Mouse (Mus musculus) midbrain, embryonic 11.5 days (tissue): Measurements from ENCODE around the gene Cfap300. TPM values are rescaled to one million over a fixed set of nuclear protein-coding genes. Genes with fewer than 3 reads are reported as not detected.
A peak's percentile ranks its signal among the peaks of the same experiment; 100 is the strongest.

Source experiments
- ATAC-seq: fragments of 200-750 bp; cut with Nextera tagmentation; 2 replicates; pipeline ENCODE4 v1.8.0; 2017; ENCODE audit warnings: moderate TSS enrichment, moderate library complexity; ENCODE audit not compliant: low FRiP score
- DNase-seq: peaks from one replicate; pipeline ENCODE4 v3.0.0; 2015; ENCODE audit warnings: low spot score; ENCODE audit errors: missing footprints
- H3K27ac ChIP-seq: fragments of 300-500 bp; sonication (generic); 2 replicates; pipeline ENCODE4 v1.5.1; 2014; ENCODE audit warnings: low read depth, low read length
- H3K27me3 ChIP-seq: fragments of 300-500 bp; sonication (generic); 2 replicates; pipeline ENCODE4 v1.6.1; 2014; ENCODE audit warnings: mild to moderate bottlenecking, low read length, moderate library complexity, mixed read lengths; ENCODE audit not compliant: control insufficient read depth, insufficient read depth
- H3K36me3 ChIP-seq: fragments of 300-500 bp; sonication (generic); 2 replicates; pipeline ENCODE4 v1.6.1; 2014; ENCODE audit warnings: mild to moderate bottlenecking, low read length, moderate library complexity, mixed read lengths; ENCODE audit not compliant: control insufficient read depth, insufficient read depth
- H3K4me1 ChIP-seq: fragments of 300-500 bp; sonication (generic); 2 replicates; pipeline ENCODE4 v1.6.1; 2014; ENCODE audit warnings: low read length; ENCODE audit not compliant: control insufficient read depth, insufficient read depth
- H3K4me2 ChIP-seq: fragments of 300-500 bp; sonication (generic); 2 replicates; pipeline ENCODE4 v1.6.1; 2014; ENCODE audit warnings: mild to moderate bottlenecking, moderate library complexity
- H3K4me3 ChIP-seq: fragments of 300-500 bp; sonication (generic); 2 replicates; pipeline ENCODE4 v1.5.1; 2014; ENCODE audit warnings: low read depth, low read length
- H3K9ac ChIP-seq: fragments of 300-500 bp; sonication (generic); 2 replicates; pipeline ENCODE4 v1.6.1; 2014; ENCODE audit warnings: low read length
- H3K9me3 ChIP-seq: fragments of 300-500 bp; sonication (generic); 2 replicates; pipeline ENCODE4 v1.6.1; 2016; ENCODE audit warnings: low read length; ENCODE audit not compliant: control insufficient read depth
- WGBS: fragments of 180-500 bp; shearing (Covaris S2); extraction: QIAGEN DNeasy Blood & Tissue Kit; methylation state at CpG from one replicate; pipeline ENCODE4 v1.1.7; 2014; 5-methylcytosine and 5-hydroxymethylcytosine counted together
- polyA plus RNA-seq: library from polyadenylated mRNA; unstranded; fragments of >200 nt; fragmentation: Nextera tagmentation; extraction: Ambion mirVana; gene quantifications from 2 replicates; pipeline ENCODE4 v1.2.1, GENCODE M21; 2014

The Cfap300 gene
- polyA plus RNA-seq, 1 experiment from 2014 or later: 20.7 TPM

DNA sequence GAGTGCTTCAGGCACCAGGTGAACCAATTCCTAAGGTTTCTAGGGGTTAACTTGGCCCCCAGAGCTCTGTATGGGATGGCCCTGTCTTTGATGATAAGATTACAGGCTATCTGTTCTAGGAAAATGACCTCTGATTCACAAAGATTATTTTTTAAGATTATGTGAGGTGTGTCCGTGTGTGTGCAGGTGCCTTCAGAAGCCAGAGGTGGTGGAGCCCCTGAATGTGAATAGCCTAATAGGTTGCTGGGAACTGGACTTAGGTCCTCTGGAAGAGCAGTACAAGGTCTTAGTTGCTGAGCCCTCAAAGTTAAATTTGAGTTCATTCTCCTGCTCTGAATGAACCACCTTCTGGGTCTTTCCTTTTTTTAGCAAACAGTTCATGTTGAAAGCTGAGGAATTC lies 8.5 kb downstream of the Cfap300 start:
- DNase-seq: no peak
- WGBS: 84% methylated on average over 1 of the region's 1 CpGs
- no peaks in the 10 kb centered on the region for H3K36me3 ChIP-seq

DNA sequence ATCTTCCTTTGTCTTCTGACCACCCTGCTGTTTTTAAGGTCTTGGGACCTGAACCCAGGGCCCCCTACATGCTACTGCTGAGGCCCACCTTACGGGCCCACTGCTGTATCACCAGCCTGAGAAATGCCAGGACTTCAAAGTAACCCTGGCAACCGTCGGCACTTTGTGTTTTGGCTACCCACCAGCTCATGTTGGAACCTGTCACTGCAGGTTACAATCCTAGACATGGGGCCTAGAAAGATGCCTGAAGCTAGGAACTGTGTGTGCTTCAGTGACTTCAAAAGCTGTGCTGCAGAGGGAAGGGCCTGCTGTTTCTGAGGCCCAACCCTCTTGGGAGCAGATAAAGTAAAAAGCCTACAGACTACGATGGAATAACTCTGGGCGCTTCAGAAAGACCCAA lies 9.8 kb downstream of the Cfap300 start:
- Histone ChIP-seq H3K27me3 (no peaks in the 10 kb centered on the region), H3K4me1 (no peaks in the 10 kb centered on the region), H3K27ac (no peak overlapping the region), H3K4me2 (no peak overlapping the region), H3K9ac (no peak overlapping the region), H3K4me3 (no peak overlapping the region), H3K36me3 (no peaks in the 10 kb centered on the region), H3K9me3 (no peaks in the 10 kb centered on the region)
- ATAC-seq (no peak), DNase-seq (no peak)
- WGBS: 80% methylated on average over 5 of the region's 5 CpGs

More for the DNA sequence above, 8.5 kb downstream of the Cfap300 start:
- Histone ChIP-seq H3K9me3 (no peaks in the 10 kb centered on the region), H3K27ac (no peak overlapping the region), H3K9ac (no peak overlapping the region), H3K27me3 (no peaks in the 10 kb centered on the region), H3K4me2 (no peak overlapping the region), H3K4me3 (no peak overlapping the region), H3K4me1 (no peaks in the 10 kb centered on the region)
- no peak for ATAC-seq

DNA sequence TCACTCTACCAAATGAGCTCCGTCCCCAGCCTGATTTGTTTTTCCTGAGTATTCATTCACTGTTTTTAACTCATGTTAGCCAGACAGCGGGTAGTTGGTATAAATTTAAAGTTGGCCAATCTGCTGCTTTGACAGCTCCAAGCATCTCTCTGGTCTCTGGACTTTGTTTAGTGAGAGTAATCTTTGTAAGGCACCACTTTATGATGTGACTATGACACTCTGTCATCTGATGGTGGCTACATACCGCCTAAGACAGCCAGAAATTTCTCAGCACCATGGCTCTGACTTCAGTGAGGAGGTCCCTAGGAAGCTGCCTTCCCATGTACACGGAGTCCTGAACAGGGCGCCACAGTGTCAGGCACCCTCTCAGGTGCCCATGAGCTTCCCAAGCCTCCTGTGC lies 24.0 kb downstream of the Cfap300 start:
- ATAC-seq (no peak), DNase-seq (no peak)
- no peak overlapping the region for H3K4me3 ChIP-seq
- H3K36me3 ChIP-seq: no peaks in the 10 kb centered on the region
- H3K27ac ChIP-seq: no peak overlapping the region
- H3K9ac ChIP-seq: no peak overlapping the region
- H3K4me1 ChIP-seq: no peaks in the 10 kb centered on the region
- H3K27me3 ChIP-seq: no peaks in the 10 kb centered on the region
- no peaks in the 10 kb centered on the region for H3K9me3 ChIP-seq
- WGBS: 88% methylated on average over 5 of the region's 5 CpGs
- H3K4me2 ChIP-seq: no peak overlapping the region

DNA sequence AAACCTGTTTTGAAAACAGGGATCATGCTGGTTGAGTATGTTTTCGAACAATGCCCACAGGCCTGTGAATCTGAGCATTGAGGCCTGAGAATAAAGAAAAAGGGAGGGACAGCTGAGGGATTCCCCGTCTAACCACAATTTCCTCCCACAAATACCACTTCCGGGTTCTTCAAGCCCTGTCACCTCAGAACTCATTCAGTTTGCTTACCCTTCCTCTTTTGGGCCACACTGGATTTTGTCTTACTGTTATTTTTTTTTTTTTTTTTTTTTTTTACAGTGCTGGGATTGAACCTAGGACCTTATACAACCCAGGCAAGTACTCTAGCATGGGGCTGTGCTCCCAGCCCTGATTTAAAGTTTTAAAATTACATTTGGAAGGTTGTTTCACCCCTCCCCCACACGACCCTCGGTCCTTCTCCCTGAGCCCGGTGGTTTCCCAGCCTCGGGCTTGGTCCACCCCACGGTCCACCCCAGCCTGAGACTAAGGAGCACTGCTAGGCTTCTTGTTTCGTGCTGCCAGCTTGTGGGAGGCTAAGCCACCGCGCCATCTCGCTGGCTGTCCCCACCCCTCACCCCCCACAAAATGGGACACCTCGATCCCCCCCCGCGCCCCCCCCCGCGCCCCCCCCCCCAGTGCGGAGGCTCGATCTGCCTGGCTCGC lies 25.2 kb downstream of the Cfap300 start:
- no peak for DNase-seq
- 0 out of 2 replicates have a peak, but pooled peaks have one; percentile 43 for ATAC-seq
- Histone ChIP-seq H3K27ac (no peak overlapping the region), H3K4me3 (no peak overlapping the region), H3K27me3 (no peaks in the 10 kb centered on the region), H3K4me2 (no peak overlapping the region), H3K9me3 (no peaks in the 10 kb centered on the region), H3K9ac (no peak overlapping the region), H3K4me1 (no peaks in the 10 kb centered on the region), H3K36me3 (no peaks in the 10 kb centered on the region)
- WGBS: 62% methylated on average over 15 of the region's 20 CpGs

DNA sequence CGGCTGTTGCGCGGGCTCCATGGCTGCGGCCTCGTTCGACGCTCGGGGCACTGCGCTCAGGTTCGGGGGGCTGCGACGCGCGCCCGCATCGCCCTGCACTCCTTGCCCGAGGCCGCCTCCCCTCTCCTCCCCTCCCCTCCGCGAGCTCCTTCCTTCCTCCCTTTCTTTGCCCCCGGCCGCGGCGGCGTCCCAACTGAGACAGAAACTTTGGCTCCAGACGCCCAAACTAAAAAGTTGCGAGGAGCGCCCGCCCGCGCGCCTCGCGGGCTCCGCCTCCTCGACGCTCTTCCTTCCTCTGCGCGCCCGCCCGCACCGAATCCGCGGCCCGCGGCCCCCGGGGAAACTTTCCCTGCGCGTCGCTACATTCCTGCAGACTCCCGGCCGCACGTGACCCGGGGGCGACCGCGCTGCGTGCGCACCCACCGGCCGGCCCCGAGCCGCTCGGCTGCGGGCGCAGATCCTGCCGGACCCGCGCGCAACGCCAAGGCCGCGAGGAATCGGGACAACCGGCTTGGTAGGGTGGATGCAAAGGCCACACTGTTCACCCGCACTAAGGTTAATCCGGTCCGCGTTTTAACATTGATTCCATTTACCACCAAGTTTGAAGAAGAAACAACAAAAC lies 38.1 kb downstream of the Cfap300 start, which contains the start of gene Yap1:
Gene Yap1, minus strand, starts transcription at position 227 of the 622 bp plus-strand sequence.
- peaks cover 9% of the 10 kb centered on the region for H3K4me1 ChIP-seq
- no peaks in the 10 kb centered on the region for H3K9me3 ChIP-seq
- no peaks in the 10 kb centered on the region for H3K36me3 ChIP-seq
- H3K27me3 ChIP-seq: no peaks in the 10 kb centered on the region
- DNase-seq: peak; percentile 99
- peak within 1 kb of the TSS; percentile 78 for H3K4me3 ChIP-seq
- H3K4me2 ChIP-seq: peak within 1 kb of the TSS; percentile 76
- peak within 1 kb of the TSS; percentile 87 for H3K27ac ChIP-seq
- H3K9ac ChIP-seq: peak within 1 kb of the TSS; percentile 94
- under 1% methylated on average over 72 of the region's 79 CpGs for WGBS
- peak; percentile 87 for ATAC-seq

DNA sequence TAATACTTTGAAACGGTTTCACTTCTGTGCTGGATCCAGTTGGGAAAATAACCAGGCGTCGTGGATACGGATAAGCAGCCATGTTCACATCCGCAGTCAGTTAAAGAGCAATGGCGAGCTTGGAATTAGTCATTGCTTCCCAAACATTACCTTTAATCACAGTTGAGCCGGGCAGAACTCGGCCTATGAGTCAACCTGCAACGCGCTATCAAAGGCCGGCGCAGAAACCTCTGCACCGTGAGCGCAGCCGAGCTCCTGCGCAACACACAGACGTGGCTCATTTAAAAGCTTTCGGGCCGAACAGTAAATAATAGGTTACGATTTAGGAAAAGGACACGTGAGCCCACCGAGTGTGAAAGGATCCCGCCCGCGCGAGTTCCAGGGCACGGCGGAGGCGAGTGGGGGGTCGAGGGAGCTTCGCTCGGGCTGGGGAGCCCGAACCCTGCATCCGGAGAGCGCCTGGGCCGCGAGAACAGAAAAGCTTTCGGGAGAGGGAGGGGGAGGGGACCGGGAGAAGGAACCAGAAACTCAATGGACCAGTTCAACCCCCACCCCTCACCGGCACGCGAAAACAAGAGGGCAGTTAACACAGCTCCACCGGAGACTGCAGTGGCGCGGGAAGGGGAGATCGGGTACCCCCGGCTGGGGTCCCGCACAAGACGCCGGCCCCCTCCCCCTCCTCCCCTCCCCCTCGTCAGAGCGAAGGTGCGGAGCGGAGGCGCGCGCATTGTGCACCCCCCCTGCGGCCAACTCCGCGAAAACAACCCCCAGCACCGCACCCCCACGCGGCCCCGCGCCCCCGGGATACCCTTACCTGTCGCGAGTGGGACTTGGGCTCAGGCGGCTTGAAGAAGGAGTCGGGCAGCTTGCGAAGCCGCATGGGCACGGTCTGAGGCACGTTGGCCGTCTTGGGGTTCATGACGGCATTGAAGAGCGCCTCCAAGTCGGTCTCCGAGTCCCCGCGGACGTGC lies 39.0 kb downstream of the Cfap300 start:
- peak overlapping the region; percentile 76 for H3K4me2 ChIP-seq
- peak; percentile 73 for ATAC-seq
- H3K27ac ChIP-seq: peak overlapping the region; percentile 87
- H3K9ac ChIP-seq: peak overlapping the region; percentile 94
- peaks cover 9% of the 10 kb centered on the region for H3K4me1 ChIP-seq
- no peaks in the 10 kb centered on the region for H3K9me3 ChIP-seq
- no peaks in the 10 kb centered on the region for H3K27me3 ChIP-seq
- no peaks in the 10 kb centered on the region for H3K36me3 ChIP-seq
- WGBS: under 1% methylated on average over 75 of the region's 82 CpGs
- DNase-seq: peak; percentile 98
- peak overlapping the region; percentile 78 for H3K4me3 ChIP-seq

DNA sequence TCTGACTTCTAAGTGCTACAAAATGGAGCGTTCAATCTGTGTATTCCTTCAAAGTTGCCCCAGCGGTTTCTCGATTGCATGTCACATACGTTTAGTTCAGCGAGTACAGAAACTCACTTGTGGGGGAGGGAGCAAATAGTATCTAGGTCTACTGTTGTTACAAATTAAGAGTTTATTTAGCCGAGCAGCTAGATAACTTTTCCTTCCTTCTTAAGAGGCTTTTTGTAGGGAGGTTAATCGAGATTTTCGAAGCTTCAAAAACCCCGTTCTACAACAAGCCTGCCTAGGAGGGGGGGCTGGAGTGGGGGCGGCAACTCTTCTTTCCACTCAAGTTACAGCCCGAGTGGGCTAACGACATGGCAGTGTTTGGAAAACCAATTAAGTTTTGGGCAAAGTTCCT lies 39.8 kb downstream of the Cfap300 start:
- no peak overlapping the region for H3K27ac ChIP-seq

DNA sequence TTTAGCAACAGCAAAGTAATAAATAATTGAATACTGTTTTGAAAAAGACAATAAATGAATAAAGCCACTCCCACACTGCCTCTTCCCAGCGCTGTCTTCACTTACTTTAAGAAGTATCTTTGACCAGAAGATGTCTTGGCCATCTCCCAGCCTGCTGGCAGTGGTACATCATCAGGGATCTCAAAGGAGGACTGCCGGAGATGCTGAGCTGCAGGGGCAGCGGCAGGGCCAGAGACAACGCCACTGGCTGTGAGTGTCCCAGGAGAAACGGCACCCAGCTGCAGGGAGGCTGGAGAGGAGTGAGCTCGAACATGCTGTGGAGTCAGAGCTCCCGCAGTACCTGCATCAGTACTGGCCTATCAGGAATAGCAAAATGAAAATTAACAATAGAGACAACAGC lies 41.3 kb downstream of the Cfap300 start:
- Histone ChIP-seq H3K4me3 (no peak overlapping the region), H3K36me3 (no peaks in the 10 kb centered on the region), H3K27me3 (no peaks in the 10 kb centered on the region), H3K9ac (no peak overlapping the region), H3K9me3 (no peaks in the 10 kb centered on the region), H3K4me1 (peaks cover 9% of the 10 kb centered on the region), H3K27ac (no peak overlapping the region), H3K4me2 (no peak overlapping the region)
- no peak for ATAC-seq
- WGBS: 59% methylated on average over 7 of the region's 7 CpGs
- no peak for DNase-seq

More for the DNA sequence above, 39.8 kb downstream of the Cfap300 start:
- DNase-seq (peak; percentile 90), ATAC-seq (no peak)
- Histone ChIP-seq H3K9ac (peak overlapping the region; percentile 94), H3K4me1 (peaks cover 9% of the 10 kb centered on the region), H3K4me3 (peak overlapping the region; percentile 78), H3K27me3 (no peaks in the 10 kb centered on the region), H3K36me3 (no peaks in the 10 kb centered on the region), H3K9me3 (no peaks in the 10 kb centered on the region), H3K4me2 (peak overlapping the region; percentile 76)
- 2% methylated on average over 12 of the region's 12 CpGs for WGBS
